Mouse (Mus musculus) CH12.LX (cell line): ENCODE results near the gene Gm13090. TPM values are rescaled to one million over a fixed set of nuclear protein-coding genes. Genes with fewer than 3 reads are reported as not detected.
A peak's percentile ranks its signal among the peaks of the same experiment; 100 is the strongest.

ENCODE experiments used
- DNase-seq: peaks from one replicate; pipeline ENCODE4 v3.0.0-alpha.2; 2013; ENCODE audit errors: extremely low read depth
- H3K27ac ChIP-seq: 2 replicates; pipeline ENCODE4 v1.5.1; 2012; ENCODE audit warnings: low read depth, mild to moderate bottlenecking, control low read depth, moderate library complexity; ENCODE audit not compliant: insufficient read depth
- H3K27me3 ChIP-seq: replicated peaks from 2 replicates; pipeline ENCODE3; 2012; ENCODE audit warnings: inconsistent platforms
- H3K36me3 ChIP-seq, 2 experiments: replicated peaks in 1 of 2; 2 replicates each; pipeline versions ENCODE3 to v1.6.1; 2012; ENCODE audit warnings: inconsistent platforms in 1 of 2, low read length in 1 of 2, mild to moderate bottlenecking in 1 of 2, mixed read lengths in 1 of 2, moderate library complexity in 1 of 2; ENCODE audit not compliant: control insufficient read depth in 1 of 2, insufficient read depth in 1 of 2
- H3K4me1 ChIP-seq, 2 experiments: 2 replicates each; pipeline ENCODE4 v1.6.1; 2012; ENCODE audit warnings: inconsistent platforms in 1 of 2, moderate library complexity in 1 of 2; ENCODE audit not compliant: insufficient read depth in 2 of 2, control insufficient read depth in 1 of 2
- H3K4me2 ChIP-seq: 2 replicates; pipeline ENCODE4 v1.6.1; 2012; ENCODE audit warnings: low read depth, mild to moderate bottlenecking, control low read depth; ENCODE audit not compliant: poor library complexity, insufficient read depth, severe bottlenecking
- H3K4me3 ChIP-seq, 3 experiments: fragments of 150-350 bp in 1 of 3; sonication (generic) in 1 of 3; replicated peaks in 1 of 3; 2 replicates each; pipeline versions ENCODE3 to v1.5.1; 2011 to 2012; ENCODE audit warnings: low read depth in 2 of 3, low read length in 2 of 3, mild to moderate bottlenecking in 2 of 3, moderate library complexity in 2 of 3, control low read depth in 1 of 3, improper control_type of control experiment in 1 of 3, inconsistent platforms in 1 of 3, mixed read lengths in 1 of 3; ENCODE audit not compliant: poor library complexity in 1 of 3
- H3K79me2 ChIP-seq: replicated peaks from 2 replicates; pipeline ENCODE4 v1.6.1; 2012; ENCODE audit warnings: mild to moderate bottlenecking, moderate library complexity; ENCODE audit not compliant: control insufficient read depth, poor library complexity, insufficient read depth, severe bottlenecking; ENCODE audit errors: extremely low read depth
- H3K9ac ChIP-seq: 2 replicates; pipeline ENCODE4 v1.6.1; 2012; ENCODE audit warnings: low read depth, mild to moderate bottlenecking, control low read depth, moderate library complexity; ENCODE audit not compliant: insufficient read depth
- H3K9me3 ChIP-seq: replicated peaks from 2 replicates; pipeline ENCODE3; 2012; ENCODE audit warnings: low read length, inconsistent platforms, mixed read lengths
- CHD1 ChIP-seq: IDR thresholded peaks from 2 replicates; pipeline ENCODE4 v1.6.1; 2012; ENCODE audit warnings: low read depth, low read length, improper control_type of control experiment, inconsistent platforms
- CHD2 ChIP-seq: IDR thresholded peaks from 2 replicates; pipeline ENCODE4 v1.6.1; 2011; ENCODE audit warnings: low read length, improper control_type of control experiment
- CTCF ChIP-seq, 2 experiments: IDR thresholded peaks in 1 of 2; conservative IDR thresholded peaks in 1 of 2; 2 replicates each; pipeline ENCODE4 v1.5.1; 2011 to 2012; ENCODE audit warnings: low read depth in 2 of 2, low read length in 2 of 2, improper control_type of control experiment in 1 of 2, inconsistent platforms in 1 of 2, mild to moderate bottlenecking in 1 of 2, moderate library complexity in 1 of 2
- ELF1 ChIP-seq: IDR thresholded peaks from 2 replicates; pipeline ENCODE4 v1.6.1; 2014; ENCODE audit warnings: low read depth, mild to moderate bottlenecking, inconsistent platforms, low read length, improper control_type of control experiment
- EP300 ChIP-seq: IDR thresholded peaks from 2 replicates; pipeline ENCODE4 v1.6.1; 2011; ENCODE audit warnings: low read length, improper control_type of control experiment
- HCFC1 ChIP-seq: IDR thresholded peaks from 2 replicates; pipeline ENCODE4 v1.6.1; 2012; ENCODE audit warnings: low read depth, mild to moderate bottlenecking, inconsistent platforms, low read length, improper control_type of control experiment
- IRF4 ChIP-seq: IDR thresholded peaks from 2 replicates; pipeline ENCODE4 v1.6.1; 2014; ENCODE audit warnings: low read depth, mild to moderate bottlenecking, inconsistent platforms, low read length, improper control_type of control experiment
- JUND ChIP-seq: conservative IDR thresholded peaks from 2 replicates; pipeline ENCODE4 v1.6.1; 2011; ENCODE audit warnings: low read depth, low read length, improper control_type of control experiment
- KAT2A ChIP-seq: IDR thresholded peaks from 2 replicates; pipeline ENCODE4 v1.6.1; 2012; ENCODE audit warnings: low read length, improper control_type of control experiment, inconsistent platforms; ENCODE audit not compliant: insufficient replicate concordance
- MAFK ChIP-seq: IDR thresholded peaks from 2 replicates; pipeline ENCODE4 v1.6.1; 2011; ENCODE audit warnings: low read length, improper control_type of control experiment; ENCODE audit not compliant: insufficient replicate concordance
- MAX ChIP-seq: IDR thresholded peaks from 2 replicates; pipeline ENCODE4 v1.6.1; 2011; ENCODE audit warnings: low read length, improper control_type of control experiment
- MEF2A ChIP-seq: IDR thresholded peaks from 2 replicates; pipeline ENCODE4 v1.6.1; 2014; ENCODE audit warnings: low read depth, mild to moderate bottlenecking, inconsistent platforms, low read length, improper control_type of control experiment, borderline replicate concordance
- MXI1 ChIP-seq: IDR thresholded peaks from 2 replicates; pipeline ENCODE4 v1.6.1; 2011; ENCODE audit warnings: mild to moderate bottlenecking, low read depth, low read length, improper control_type of control experiment
- NRF1 ChIP-seq: IDR thresholded peaks from 2 replicates; pipeline ENCODE4 v1.6.1; 2014; ENCODE audit warnings: low read depth, mild to moderate bottlenecking, inconsistent platforms, low read length, improper control_type of control experiment, moderate library complexity
- PAX5 ChIP-seq: IDR thresholded peaks from 2 replicates; pipeline ENCODE4 v1.6.1; 2012; ENCODE audit warnings: low read length, inconsistent platforms, mixed read lengths
- RCOR1 ChIP-seq: conservative IDR thresholded peaks from 2 replicates; pipeline ENCODE4 v1.6.1; 2012; ENCODE audit warnings: low read depth, mild to moderate bottlenecking, inconsistent platforms, low read length, improper control_type of control experiment
- TCF12 ChIP-seq: IDR thresholded peaks from 2 replicates; pipeline ENCODE4 v1.6.1; 2014; ENCODE audit warnings: low read depth, mild to moderate bottlenecking, inconsistent platforms, low read length, improper control_type of control experiment
- USF2 ChIP-seq: conservative IDR thresholded peaks from 2 replicates; pipeline ENCODE4 v1.6.1; 2011; ENCODE audit warnings: low read depth, low read length, improper control_type of control experiment
- ZC3H11A ChIP-seq: IDR thresholded peaks from 2 replicates; pipeline ENCODE4 v1.6.1; 2012; ENCODE audit warnings: low read depth, mild to moderate bottlenecking, inconsistent platforms, low read length, improper control_type of control experiment
- ZKSCAN1 ChIP-seq: IDR thresholded peaks from 2 replicates; pipeline ENCODE4 v1.6.1; 2012; ENCODE audit warnings: low read depth, inconsistent platforms, low read length, improper control_type of control experiment, borderline replicate concordance
- ZNF384 ChIP-seq: IDR thresholded peaks from 2 replicates; pipeline ENCODE4 v1.6.1; 2012; ENCODE audit warnings: low read depth, low read length, improper control_type of control experiment, inconsistent platforms
- dilution Hi-C: fragments of 300-500 bp; cut with MboI; formaldehyde crosslinking; loops from 2 replicates; pipeline ENCODE4 v1.14.3; 2020; ENCODE audit warnings: low sequenced_read_pairs; ENCODE audit not compliant: extremely low pct_unique_long_range_greater_than_20kb, extremely low pct_ligation_motif_present
- in situ Hi-C: fragments of 300-500 bp; cut with MboI; formaldehyde crosslinking; loops from 3 replicates; pipeline ENCODE4 v1.14.3; 2019; ENCODE audit warnings: low sequenced_read_pairs, low pct_ligation_motif_present, low pct_unique_long_range_greater_than_20kb, mixed read lengths
- polyA plus RNA-seq: library from polyadenylated mRNA; unstranded; fragments of >175 nt; gene quantifications from 2 replicates; pipeline ENCODE4 v1.2.1, GENCODE M21; 2012; ENCODE audit warnings: low read depth; ENCODE audit not compliant: insufficient read length
- total RNA-seq, 2 experiments: library from RNA; depleted of rRNA; stranded (reverse); fragments of 300-350 nt in 1 of 2; fragments of >200 nt in 1 of 2; gene quantifications; 2 replicates each; pipeline ENCODE4 v1.2.3; 2012 to 2014

The Gm13090 gene
- total and polyA plus RNA-seq, 3 experiments: not detected

DNA sequence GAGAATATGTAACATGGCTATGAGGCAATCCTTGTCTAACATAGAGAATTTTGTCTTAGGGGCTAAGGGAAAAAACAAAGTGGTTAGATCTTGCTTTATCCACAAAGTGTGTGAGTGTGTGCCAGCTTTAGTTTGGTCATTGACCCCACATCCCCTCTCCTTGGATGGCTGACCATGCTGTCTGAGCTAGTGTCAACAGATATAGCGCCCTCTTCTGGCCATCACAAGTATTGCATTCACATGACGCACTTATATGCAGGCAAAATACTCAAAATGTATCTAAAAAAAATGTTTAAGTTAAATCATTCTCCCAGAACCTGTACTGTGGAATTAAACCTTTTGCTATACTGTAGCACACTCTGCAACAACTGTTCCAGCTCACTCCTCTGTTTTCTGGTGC is 5.8 kb downstream of the Gm13090 start:
- no peak overlapping the region for H3K9ac ChIP-seq
- no peak overlapping the region for H3K27ac ChIP-seq
- TF ChIP-seq CHD2 (no peak), CTCF (conservative IDR thresholded peaks at IDR 0.05 in 1 of 2, IDR thresholded peaks at IDR 0.05 in 1 of 2; ENCODE audit: low read depth in 2 of 2, low read length in 2 of 2) (peak; percentile 31 to 43; a peak in 3 of 4 replicates)
- H3K79me2 ChIP-seq: no peaks in the 10 kb centered on the region
- DNase-seq: peak; percentile 18
- in situ Hi-C loops (no loop called here), dilution Hi-C loops (no loop called here)
- no peaks in the 10 kb centered on the region for H3K36me3 ChIP-seq
- H3K4me3 ChIP-seq: no peak overlapping the region
- H3K9me3 ChIP-seq: peaks cover 5% of the 10 kb centered on the region
- no peaks in the 10 kb centered on the region for H3K4me1 ChIP-seq
- H3K4me2 ChIP-seq: no peak overlapping the region
- peaks cover 5% of the 10 kb centered on the region for H3K27me3 ChIP-seq

DNA sequence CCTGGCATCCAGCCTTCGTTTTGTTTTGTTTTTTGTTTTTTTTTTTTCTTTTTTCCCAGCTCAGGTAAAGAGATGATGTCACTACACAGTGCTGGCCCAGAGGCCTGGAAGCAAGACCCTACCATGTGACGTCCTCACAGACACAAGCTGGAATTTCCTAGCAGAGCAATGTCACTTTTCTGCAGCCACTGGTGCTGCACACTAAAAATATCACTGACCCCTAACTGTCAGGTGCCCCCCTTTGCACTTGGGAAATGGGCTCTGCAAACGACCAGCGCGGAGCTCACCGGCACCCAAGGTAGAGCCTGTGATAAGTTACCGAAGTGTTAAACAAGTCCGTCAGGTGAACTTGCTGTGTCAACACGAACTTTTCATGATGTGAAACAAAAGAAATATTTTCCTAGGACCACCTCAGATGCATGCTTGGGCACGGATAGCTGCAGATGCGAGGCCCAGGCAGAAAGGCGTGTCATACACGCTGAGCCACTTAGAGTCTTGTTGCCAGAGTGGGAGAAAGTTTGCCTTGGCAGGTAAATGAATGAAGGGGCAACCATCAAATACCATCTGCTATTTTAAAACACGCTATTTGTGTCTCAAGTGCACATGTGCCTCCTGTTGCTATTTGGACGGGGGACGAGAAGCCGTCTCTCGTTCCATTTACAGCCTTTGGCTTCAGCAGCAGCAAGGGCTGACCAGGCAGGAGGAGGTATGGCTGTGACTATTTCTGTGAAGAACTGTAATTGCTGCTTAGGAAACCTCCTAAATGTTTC is 7.1 kb downstream of the Gm13090 start:
- Histone ChIP-seq H3K27me3 (peaks cover 5% of the 10 kb centered on the region), H3K79me2 (no peaks in the 10 kb centered on the region), H3K4me1 (no peaks in the 10 kb centered on the region), H3K27ac (no peak overlapping the region), H3K4me3 (no peak overlapping the region), H3K4me2 (no peak overlapping the region), H3K9ac (no peak overlapping the region), H3K9me3 (peaks cover 12% of the 10 kb centered on the region), H3K36me3 (no peaks in the 10 kb centered on the region)
- no peak for DNase-seq
- dilution Hi-C loops: no loop called here
- in situ Hi-C loops: no loop called here
- TF ChIP-seq RCOR1: no peak
- TF ChIP-seq CTCF (conservative IDR thresholded peaks at IDR 0.05 in 1 of 2, IDR thresholded peaks at IDR 0.05 in 1 of 2; ENCODE audit: low read depth in 2 of 2, low read length in 2 of 2): no peak
- no peak for TF ChIP-seq MAFK
- no peak for TF ChIP-seq NRF1
- no peak for TF ChIP-seq KAT2A
- TF ChIP-seq ELF1: no peak
- TF ChIP-seq IRF4: no peak
- TF ChIP-seq MXI1: no peak
- no peak for TF ChIP-seq USF2
- no peak for TF ChIP-seq ZKSCAN1
- no peak for TF ChIP-seq ZNF384
- no peak for TF ChIP-seq PAX5
- TF ChIP-seq HCFC1: no peak
- no peak for TF ChIP-seq TCF12
- no peak for TF ChIP-seq MEF2A
- TF ChIP-seq ZC3H11A: no peak
- no peak for TF ChIP-seq JUND
- TF ChIP-seq MAX: no peak
- no peak for TF ChIP-seq EP300
- no peak for TF ChIP-seq CHD1
